Mouse (Mus musculus): ENCODE data around the gene Sstr2. TPM values are rescaled to one million over a fixed set of nuclear protein-coding genes. Genes with fewer than 3 reads are reported as not detected.
A peak's percentile ranks its signal among the peaks of the same experiment; 100 is the strongest.

The Sstr2 gene
- polyA plus RNA-seq, 1 experiment = 0.57 TPM

DNA sequence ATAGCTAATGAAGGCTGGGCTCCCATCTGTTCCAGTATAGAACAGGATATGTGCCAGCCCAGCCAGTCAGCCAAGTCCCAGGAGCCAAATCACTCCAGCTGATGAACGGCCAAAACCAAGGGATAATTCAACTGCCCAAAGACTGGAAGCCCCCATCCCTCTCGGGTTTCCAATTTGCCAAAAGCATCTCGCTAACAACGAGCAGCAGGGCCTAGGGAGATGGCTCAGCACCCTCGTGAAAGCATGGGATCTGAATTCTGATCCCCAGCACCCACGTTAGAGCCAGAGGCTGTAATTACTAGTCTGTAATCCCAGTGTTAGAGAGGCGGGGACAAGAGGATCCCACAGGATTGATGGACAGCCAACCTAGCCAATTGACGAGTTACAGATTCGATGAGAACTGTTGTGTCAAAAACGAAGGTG is 15.6 kb downstream of the Sstr2 start:
- Histone ChIP-seq H3K4me1 (ENCODE audit: control insufficient read depth, insufficient read depth, low read length) (no peaks in the 10 kb centered on the region), H3K9ac (ENCODE audit: low read depth, poor library complexity, severe bottlenecking) (no peak overlapping the region), H3K4me3 (ENCODE audit: low read depth, low read length) (no peak overlapping the region), H3K9me3 (replicated peaks; ENCODE audit: control insufficient read depth, insufficient read depth, low read length, poor library complexity, severe bottlenecking) (no peaks in the 10 kb centered on the region), H3K36me3 (ENCODE audit: control insufficient read depth, insufficient read depth, low read length, poor library complexity, severe bottlenecking) (no peaks in the 10 kb centered on the region), H3K27ac (ENCODE audit: insufficient read depth, low read length) (no peak overlapping the region), H3K27me3 (ENCODE audit: control insufficient read depth, insufficient read depth, low read length, poor library complexity, severe bottlenecking) (no peaks in the 10 kb centered on the region)
- TF ChIP-seq POLR2A (IDR thresholded peaks at IDR 0.05; ENCODE audit: insufficient read depth, low read length) = no peak
- no peak for TF ChIP-seq CTCF (IDR thresholded peaks at IDR 0.05; ENCODE audit: low read depth, low read length)
- no peak for TF ChIP-seq EP300 (IDR thresholded peaks at IDR 0.05; ENCODE audit: insufficient read depth, low read depth, low read length)

DNA sequence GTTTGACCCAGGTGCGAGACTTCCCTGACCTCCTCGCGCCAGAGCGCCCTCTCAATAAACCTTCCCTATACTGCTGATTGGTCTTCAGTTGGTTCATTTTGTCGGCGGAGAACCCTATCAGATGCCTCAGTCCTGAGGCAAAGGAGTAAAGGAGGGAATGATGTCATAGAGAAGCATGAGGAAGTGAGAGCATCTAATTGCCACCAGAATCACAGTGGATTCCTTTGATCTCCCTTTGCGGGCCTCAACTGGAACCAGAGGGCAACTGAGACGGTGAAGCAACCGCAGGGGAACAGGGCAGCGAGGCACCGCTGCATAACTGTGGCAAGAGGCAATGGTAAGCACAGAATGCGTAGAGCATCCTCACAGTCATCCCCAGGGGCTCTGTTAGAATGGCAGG is 19.5 kb downstream of the Sstr2 start:
- Histone ChIP-seq H3K4me3 (ENCODE audit: low read depth, low read length) (no peak overlapping the region), H3K27ac (ENCODE audit: insufficient read depth, low read length) (no peak overlapping the region), H3K9me3 (replicated peaks; ENCODE audit: control insufficient read depth, insufficient read depth, low read length, poor library complexity, severe bottlenecking) (no peaks in the 10 kb centered on the region), H3K27me3 (ENCODE audit: control insufficient read depth, insufficient read depth, low read length, poor library complexity, severe bottlenecking) (no peaks in the 10 kb centered on the region), H3K36me3 (ENCODE audit: control insufficient read depth, insufficient read depth, low read length, poor library complexity, severe bottlenecking) (no peaks in the 10 kb centered on the region), H3K9ac (ENCODE audit: low read depth, poor library complexity, severe bottlenecking) (no peak overlapping the region), H3K4me1 (ENCODE audit: control insufficient read depth, insufficient read depth, low read length) (no peaks in the 10 kb centered on the region)
- TF ChIP-seq POLR2A (IDR thresholded peaks at IDR 0.05; ENCODE audit: insufficient read depth, low read length) (no peak), CTCF (IDR thresholded peaks at IDR 0.05; ENCODE audit: low read depth, low read length) (no peak), EP300 (IDR thresholded peaks at IDR 0.05; ENCODE audit: insufficient read depth, low read depth, low read length) (no peak)

DNA sequence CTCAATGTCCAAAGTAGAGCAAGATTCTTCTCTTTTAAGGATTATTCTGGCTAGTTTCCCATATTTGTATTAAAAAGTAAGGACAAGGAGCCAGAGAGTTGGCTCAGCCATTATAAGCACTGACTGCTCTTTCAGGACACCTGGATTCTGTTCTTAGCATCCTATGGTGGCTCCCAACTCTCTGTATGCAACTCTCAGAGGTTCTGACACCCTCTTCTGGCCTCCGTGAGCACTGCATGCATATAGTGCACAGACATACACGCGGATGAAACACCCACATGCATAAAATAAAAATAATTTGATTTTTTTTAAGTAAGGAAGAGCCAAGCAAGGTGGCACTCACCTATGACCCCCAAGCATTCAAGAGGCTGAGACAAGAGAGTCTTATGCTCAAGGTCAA is 26.0 kb downstream of the Sstr2 start:
- Histone ChIP-seq H3K36me3 (ENCODE audit: control insufficient read depth, insufficient read depth, low read length, poor library complexity, severe bottlenecking) (no peaks in the 10 kb centered on the region), H3K4me3 (ENCODE audit: low read depth, low read length) (no peak overlapping the region), H3K9me3 (replicated peaks; ENCODE audit: control insufficient read depth, insufficient read depth, low read length, poor library complexity, severe bottlenecking) (no peaks in the 10 kb centered on the region), H3K9ac (ENCODE audit: low read depth, poor library complexity, severe bottlenecking) (no peak overlapping the region), H3K4me1 (ENCODE audit: control insufficient read depth, insufficient read depth, low read length) (no peaks in the 10 kb centered on the region), H3K27me3 (ENCODE audit: control insufficient read depth, insufficient read depth, low read length, poor library complexity, severe bottlenecking) (no peaks in the 10 kb centered on the region), H3K27ac (ENCODE audit: insufficient read depth, low read length) (no peak overlapping the region)
- TF ChIP-seq CTCF (IDR thresholded peaks at IDR 0.05; ENCODE audit: low read depth, low read length) (peak; percentile 18), EP300 (IDR thresholded peaks at IDR 0.05; ENCODE audit: insufficient read depth, low read depth, low read length) (no peak)

DNA sequence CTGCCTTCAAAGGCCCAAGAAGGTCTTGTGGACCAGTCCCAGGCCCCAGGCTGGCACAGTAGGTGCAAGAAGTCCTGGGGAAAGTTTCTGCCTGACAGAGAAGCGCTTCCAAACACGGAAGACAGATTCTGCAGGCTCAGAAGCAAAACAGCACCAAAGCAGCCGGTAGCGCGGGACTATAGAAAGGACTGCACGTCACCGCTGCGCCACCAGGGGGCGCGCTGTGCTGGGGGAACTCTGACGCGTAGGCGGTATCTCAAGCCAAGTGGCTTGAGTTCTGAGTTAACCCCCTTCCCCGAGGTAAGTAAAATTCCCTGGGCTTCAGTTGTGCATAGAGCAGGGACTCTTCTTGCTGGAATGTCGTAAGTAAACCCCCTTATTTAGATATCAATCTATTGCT is 29.0 kb downstream of the Sstr2 start:
- Histone ChIP-seq H3K36me3 (ENCODE audit: control insufficient read depth, insufficient read depth, low read length, poor library complexity, severe bottlenecking) (no peaks in the 10 kb centered on the region), H3K27me3 (ENCODE audit: control insufficient read depth, insufficient read depth, low read length, poor library complexity, severe bottlenecking) (no peaks in the 10 kb centered on the region), H3K27ac (ENCODE audit: insufficient read depth, low read length) (no peak overlapping the region), H3K4me3 (ENCODE audit: low read depth, low read length) (0 out of 2 replicates have a peak overlapping the region, but pooled peaks have one; percentile 13), H3K9ac (ENCODE audit: low read depth, poor library complexity, severe bottlenecking) (0 out of 2 replicates have a peak overlapping the region, but pooled peaks have one; percentile 90), H3K4me1 (ENCODE audit: control insufficient read depth, insufficient read depth, low read length) (peaks cover 4% of the 10 kb centered on the region), H3K9me3 (replicated peaks; ENCODE audit: control insufficient read depth, insufficient read depth, low read length, poor library complexity, severe bottlenecking) (no peaks in the 10 kb centered on the region)
- TF ChIP-seq EP300 (IDR thresholded peaks at IDR 0.05; ENCODE audit: insufficient read depth, low read depth, low read length) (no peak), CTCF (IDR thresholded peaks at IDR 0.05; ENCODE audit: low read depth, low read length) (peak; percentile 96)

DNA sequence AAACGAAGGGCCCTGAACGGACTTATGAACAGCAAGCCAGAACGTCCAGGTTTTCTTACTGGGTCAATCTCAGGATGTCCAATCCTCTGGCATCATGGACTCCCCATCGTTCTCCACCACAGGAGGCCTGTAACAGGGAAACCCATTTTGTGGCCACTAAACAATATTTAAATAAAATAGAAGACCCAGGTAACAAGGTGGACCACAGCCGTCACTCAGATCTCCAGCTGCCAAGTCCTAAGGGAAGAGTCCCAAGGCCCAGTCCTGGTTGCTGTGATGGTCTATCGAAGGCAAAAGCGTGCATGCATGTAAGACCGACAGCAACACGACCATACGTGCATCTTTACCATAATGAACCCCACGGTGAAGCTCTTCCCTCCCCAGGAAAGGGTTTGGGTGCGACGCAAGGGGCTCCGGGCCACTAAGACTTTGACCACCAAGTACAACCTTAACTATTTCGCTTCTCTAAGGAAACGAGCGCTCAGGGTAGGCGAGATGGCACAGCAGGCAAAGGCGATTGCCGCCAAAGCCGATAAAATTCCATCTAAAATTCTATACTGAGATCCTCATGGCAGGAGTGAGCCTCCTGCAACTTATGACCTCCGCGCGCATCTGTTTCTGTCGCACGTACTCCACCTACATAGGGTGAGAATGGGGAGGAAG is 29.7 kb downstream of the Sstr2 start, which contains the start of gene Cog1:
Cog1 (plus strand) TSS at position 480 of the 663 bp plus-strand sequence.
- Histone ChIP-seq H3K4me1 (ENCODE audit: control insufficient read depth, insufficient read depth, low read length) (peaks cover 4% of the 10 kb centered on the region), H3K9ac (ENCODE audit: low read depth, poor library complexity, severe bottlenecking) (peak within 1 kb of the TSS; percentile 90)

More for the DNA sequence above, 29.7 kb downstream of the Sstr2 start, which contains the start of gene Cog1:
- Histone ChIP-seq H3K27me3 (ENCODE audit: control insufficient read depth, insufficient read depth, low read length, poor library complexity, severe bottlenecking) (no peaks in the 10 kb centered on the region), H3K4me3 (ENCODE audit: low read depth, low read length) (peak within 1 kb of the TSS; percentile 99), H3K9me3 (replicated peaks; ENCODE audit: control insufficient read depth, insufficient read depth, low read length, poor library complexity, severe bottlenecking) (no peaks in the 10 kb centered on the region), H3K27ac (ENCODE audit: insufficient read depth, low read length) (peak within 1 kb of the TSS; percentile 32; the same call in 1 of the 2 replicates), H3K36me3 (ENCODE audit: control insufficient read depth, insufficient read depth, low read length, poor library complexity, severe bottlenecking) (no peaks in the 10 kb centered on the region)
- no peak for TF ChIP-seq POLR2A (IDR thresholded peaks at IDR 0.05; ENCODE audit: insufficient read depth, low read length)
- no peak for TF ChIP-seq EP300 (IDR thresholded peaks at IDR 0.05; ENCODE audit: insufficient read depth, low read depth, low read length)
- no peak for TF ChIP-seq CTCF (IDR thresholded peaks at IDR 0.05; ENCODE audit: low read depth, low read length)
